Mouse (Mus musculus) kidney, adult 2 months (tissue): Measurements from ENCODE around the gene Yipf3. TPM values are rescaled to one million over a fixed set of nuclear protein-coding genes. Genes with fewer than 3 reads are reported as not detected.

Source experiments
- DNase-seq: peaks from one replicate; pipeline ENCODE4 v3.0.0; 2021
- H3K27ac ChIP-seq: fragments of 200-500 bp; 2 replicates; pipeline ENCODE4 v1.5.1; 2012; ENCODE audit warnings: low read depth, low read length, control low read depth, inconsistent platforms; ENCODE audit not compliant: insufficient read depth
- H3K27me3 ChIP-seq: fragments of 200-500 bp; replicated peaks from 2 replicates; pipeline ENCODE4 v1.6.1; 2012; ENCODE audit warnings: mild to moderate bottlenecking, moderate library complexity, low read length, inconsistent platforms; ENCODE audit not compliant: control insufficient read depth, insufficient read depth
- H3K36me3 ChIP-seq: fragments of 200-500 bp; 2 replicates; pipeline ENCODE4 v1.6.1; 2012; ENCODE audit warnings: mild to moderate bottlenecking, moderate library complexity, low read length, inconsistent platforms; ENCODE audit not compliant: control insufficient read depth, insufficient read depth
- H3K4me1 ChIP-seq: fragments of 200-500 bp; 2 replicates; pipeline ENCODE4 v1.6.1; 2011; ENCODE audit warnings: low read length; ENCODE audit not compliant: control insufficient read depth, insufficient read depth
- H3K4me3 ChIP-seq: fragments of 200-500 bp; 2 replicates; pipeline ENCODE4 v1.5.1; 2011; ENCODE audit warnings: mild to moderate bottlenecking, low read depth, low read length, control low read depth; ENCODE audit not compliant: insufficient read depth
- CTCF ChIP-seq: fragments of 200-500 bp; conservative IDR thresholded peaks from 2 replicates; pipeline ENCODE4 v1.5.1; 2011; ENCODE audit warnings: low read depth, mild to moderate bottlenecking, control low read depth, low read length, moderate library complexity, mixed read lengths; ENCODE audit not compliant: insufficient read depth, insufficient read length
- POLR2A ChIP-seq: fragments of 200-500 bp; IDR thresholded peaks from one replicate; pipeline ENCODE4 v1.6.1; 2011; ENCODE audit warnings: low read depth, low read length, control low read depth
- WGBS: fragments of 180-500 bp; shearing (Covaris S2); methylation state at CpG from one replicate; pipeline ENCODE4 v1.1.7; 2018; 5-methylcytosine and 5-hydroxymethylcytosine counted together
- polyA plus RNA-seq: library from polyadenylated mRNA; depleted of rRNA; stranded (reverse); fragments of >200 nt; gene quantifications from 2 replicates; pipeline ENCODE4 v1.2.3, GENCODE M21; 2012

Gene Yipf3
- polyA plus RNA-seq, 1 experiment: 246 TPM

- peak; percentile 94 for DNase-seq
Observed at GRCm38 (mm10) chr17:46282483-46283123, 34.7 kb downstream of the Yipf3 start, which contains the start of gene Tjap1. Gene Tjap1, minus strand, starts transcription at chr17:46283026.

GRCm38 (mm10) chr17:46283140-46283539 is 35.3 kb downstream of the Yipf3 start:
- Histone ChIP-seq H3K27me3 (no peaks in the 10 kb centered on the region), H3K36me3 (no peaks in the 10 kb centered on the region), H3K27ac (peak overlapping the region; percentile 75), H3K4me1 (peaks cover 10% of the 10 kb centered on the region; the same call in 1 of the 2 replicates), H3K4me3 (no peak overlapping the region)
- DNase-seq: no peak
- TF ChIP-seq CTCF (no peak), POLR2A (no peak)
- WGBS: 24% methylated on average over 9 of the region's 9 CpGs

More at GRCm38 (mm10) chr17:46282483-46283123, 34.7 kb downstream of the Yipf3 start, which contains the start of gene Tjap1:
- Histone ChIP-seq H3K27me3 (no peaks in the 10 kb centered on the region), H3K4me1 (peaks cover 10% of the 10 kb centered on the region; the same call in 1 of the 2 replicates), H3K27ac (peak within 1 kb of the TSS; percentile 75), H3K36me3 (no peaks in the 10 kb centered on the region), H3K4me3 (peak within 1 kb of the TSS; percentile 94)
- under 1% methylated on average over 37 of the region's 37 CpGs for WGBS
- no peak for TF ChIP-seq POLR2A
- no peak for TF ChIP-seq CTCF

DNA sequence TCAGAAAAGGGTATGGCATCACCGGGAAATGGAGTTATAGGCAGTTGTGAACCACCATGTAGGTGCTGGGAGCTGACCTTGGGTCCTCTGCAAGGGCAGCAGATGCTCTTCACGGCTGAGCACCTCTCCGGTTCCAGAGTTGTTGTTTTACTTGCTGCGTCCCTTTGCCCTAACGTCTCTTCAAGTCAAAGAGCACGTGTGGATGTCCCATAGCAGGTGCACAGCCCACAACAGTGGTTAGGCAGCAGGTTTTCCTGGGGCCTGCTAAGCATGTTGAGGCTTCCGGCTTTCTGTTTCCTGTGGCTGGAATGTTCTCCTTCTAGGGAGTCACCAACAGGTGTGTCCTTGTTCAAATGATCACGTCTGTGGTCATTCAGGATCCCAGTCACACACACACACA is 36.0 kb downstream of the Yipf3 start:
- peak overlapping the region; percentile 75; the same call in 1 of the 2 replicates for H3K27ac ChIP-seq
- H3K36me3 ChIP-seq: no peaks in the 10 kb centered on the region
- no peak overlapping the region for H3K4me3 ChIP-seq
- H3K4me1 ChIP-seq: peaks cover 10% of the 10 kb centered on the region; the same call in 1 of the 2 replicates
- TF ChIP-seq POLR2A (no peak), CTCF (no peak)
- peak; percentile 79 for DNase-seq
- H3K27me3 ChIP-seq: no peaks in the 10 kb centered on the region
- 62% methylated on average over 8 of the region's 8 CpGs for WGBS

GRCm38 (mm10) chr17:46284653-46285052 is 36.8 kb downstream of the Yipf3 start:
- Histone ChIP-seq H3K4me3 (no peak overlapping the region), H3K4me1 (peaks cover 10% of the 10 kb centered on the region; the same call in 1 of the 2 replicates), H3K36me3 (no peaks in the 10 kb centered on the region), H3K27me3 (no peaks in the 10 kb centered on the region), H3K27ac (no peak overlapping the region)
- TF ChIP-seq CTCF (no peak), POLR2A (no peak)
- 48% methylated on average over 7 of the region's 7 CpGs for WGBS
- DNase-seq: no peak

GRCm38 (mm10) chr17:46285407-46285806 is 37.5 kb downstream of the Yipf3 start:
- no peak overlapping the region for H3K4me3 ChIP-seq
- whole genome bisulfite sequencing: 66% methylated on average over 6 of the region's 6 CpGs
- TF ChIP-seq POLR2A: no peak
- no peak for TF ChIP-seq CTCF
- DNase-seq: no peak
- H3K36me3 ChIP-seq: no peaks in the 10 kb centered on the region
- H3K27ac ChIP-seq: no peak overlapping the region
- H3K4me1 ChIP-seq: peaks cover 10% of the 10 kb centered on the region; the same call in 1 of the 2 replicates
- no peaks in the 10 kb centered on the region for H3K27me3 ChIP-seq

- 42% methylated on average over 11 of the region's 11 CpGs for WGBS
- peak; percentile 85 for DNase-seq
- Histone ChIP-seq H3K36me3 (no peaks in the 10 kb centered on the region), H3K27me3 (no peaks in the 10 kb centered on the region), H3K4me3 (no peak overlapping the region), H3K4me1 (no peaks in the 10 kb centered on the region; the same call in 1 of the 2 replicates), H3K27ac (no peak overlapping the region)
- TF ChIP-seq CTCF (no peak), POLR2A (no peak)
Observed at GRCm38 (mm10) chr17:46287678-46288095, 39.8 kb downstream of the Yipf3 start.

DNA sequence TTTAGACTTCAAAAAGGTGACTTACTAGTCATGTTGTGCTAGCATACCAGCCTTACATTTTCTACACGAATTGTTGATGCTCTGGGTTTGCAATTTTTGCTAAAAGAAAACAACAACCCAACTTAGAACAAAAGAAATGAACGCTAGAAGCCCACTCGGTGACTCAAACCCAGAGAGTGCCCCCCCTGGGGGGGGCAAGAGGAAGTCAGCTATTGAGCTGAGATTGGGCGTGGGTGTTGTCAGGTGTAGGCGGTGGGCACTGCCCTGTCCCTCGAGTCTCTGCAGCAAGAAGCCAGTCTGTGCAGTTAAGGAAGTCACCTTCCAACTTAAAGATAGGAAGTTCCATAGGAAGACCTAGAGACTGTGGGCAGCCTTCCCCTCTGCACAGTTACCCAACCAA is 48.7 kb downstream of the Yipf3 start:
- H3K27me3 ChIP-seq: no peaks in the 10 kb centered on the region
- no peak for DNase-seq
- 35% methylated on average over 6 of the region's 6 CpGs for WGBS

More for the DNA sequence above, 48.7 kb downstream of the Yipf3 start:
- Histone ChIP-seq H3K27ac (no peak overlapping the region), H3K36me3 (no peaks in the 10 kb centered on the region), H3K4me1 (0 out of 2 replicates have a peak, but pooled peaks cover 3% of the 10 kb centered on the region), H3K4me3 (no peak overlapping the region)
- no peak for TF ChIP-seq POLR2A
- TF ChIP-seq CTCF: no peak
